Mouse (Mus musculus): ENCODE data around the gene Hs3st4.

Gene Hs3st4

DNA sequence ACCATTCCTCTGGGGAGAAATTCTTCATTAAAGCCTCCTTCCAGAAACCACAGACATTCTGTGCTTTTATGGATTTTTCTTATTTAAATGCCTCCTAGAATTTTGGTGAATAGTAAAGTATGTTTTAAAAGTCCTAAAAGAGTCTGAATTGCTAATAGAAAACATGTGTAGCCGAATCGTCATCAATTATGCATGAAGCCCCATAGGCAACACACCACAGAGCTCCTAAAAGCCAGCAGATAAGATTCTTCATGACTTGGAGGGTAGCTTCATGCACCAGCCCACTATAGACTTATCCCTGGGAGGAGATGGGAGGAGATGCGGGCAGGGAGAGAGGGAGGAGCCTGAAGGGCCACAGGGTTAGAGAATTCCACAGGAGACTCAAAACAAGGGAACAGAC is 358.8 kb downstream of the Hs3st4 start:
- no peak for DNase-seq (ENCODE audit: low read depth, low spot score)

DNA sequence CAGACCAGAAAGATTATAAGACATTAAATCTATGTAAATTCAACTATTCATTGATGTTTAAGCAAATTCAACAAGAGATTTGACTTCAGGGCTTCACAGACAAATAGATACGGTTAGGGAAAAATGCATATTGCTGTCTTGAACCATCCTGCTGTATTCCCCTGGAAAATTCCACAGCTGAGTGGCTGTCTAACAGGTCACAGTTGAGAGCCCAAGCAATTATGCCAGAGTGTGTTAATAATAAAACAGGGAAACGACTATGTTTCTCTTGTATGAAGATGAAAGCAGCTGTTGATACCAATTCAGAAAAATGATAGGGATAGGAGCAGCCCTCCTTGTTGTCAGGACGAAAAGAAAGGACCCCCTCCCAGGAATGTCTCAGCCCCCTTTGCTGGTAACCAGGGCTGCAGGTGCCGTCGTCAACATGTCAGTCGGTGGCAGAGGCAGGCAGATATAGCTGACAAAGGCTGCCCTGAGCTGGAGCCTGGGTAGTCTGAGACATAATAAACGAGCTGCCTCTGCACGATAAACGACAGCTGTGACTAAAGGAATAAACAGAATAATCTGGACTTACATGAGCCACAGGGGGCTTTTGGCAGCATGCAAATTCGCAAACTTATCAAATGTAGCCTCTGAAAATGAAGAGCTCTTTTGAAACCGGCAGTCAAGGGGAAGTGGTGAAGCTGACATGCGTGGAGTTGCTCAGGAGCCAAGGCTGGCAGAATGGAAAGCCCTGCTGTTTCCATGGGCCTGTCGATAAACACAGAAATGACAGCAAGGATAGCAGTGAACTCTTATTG is 364.7 kb downstream of the Hs3st4 start:
- DNase-seq (ENCODE audit: low read depth, low spot score), result no peak

DNA sequence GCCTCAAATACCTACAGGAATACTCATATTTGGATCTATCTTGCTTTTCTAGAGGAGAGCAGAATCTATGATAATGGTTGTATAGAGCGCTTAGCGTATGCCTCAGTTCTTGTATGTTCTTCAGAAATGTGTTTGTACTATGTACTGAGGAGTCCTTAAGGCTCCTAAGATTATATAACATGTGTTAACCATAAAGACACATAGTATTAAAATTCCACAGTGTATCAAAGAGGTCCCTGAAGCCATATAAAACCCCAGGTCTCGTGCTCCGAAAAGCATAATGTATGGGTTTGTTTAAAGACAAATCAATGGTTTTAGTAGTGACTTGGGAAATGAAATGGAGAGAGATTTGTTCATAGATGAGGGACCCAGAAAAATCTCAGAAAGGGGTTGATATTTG is 371.4 kb downstream of the Hs3st4 start:
- DNase-seq (ENCODE audit: low read depth, low spot score), result no peak

DNA sequence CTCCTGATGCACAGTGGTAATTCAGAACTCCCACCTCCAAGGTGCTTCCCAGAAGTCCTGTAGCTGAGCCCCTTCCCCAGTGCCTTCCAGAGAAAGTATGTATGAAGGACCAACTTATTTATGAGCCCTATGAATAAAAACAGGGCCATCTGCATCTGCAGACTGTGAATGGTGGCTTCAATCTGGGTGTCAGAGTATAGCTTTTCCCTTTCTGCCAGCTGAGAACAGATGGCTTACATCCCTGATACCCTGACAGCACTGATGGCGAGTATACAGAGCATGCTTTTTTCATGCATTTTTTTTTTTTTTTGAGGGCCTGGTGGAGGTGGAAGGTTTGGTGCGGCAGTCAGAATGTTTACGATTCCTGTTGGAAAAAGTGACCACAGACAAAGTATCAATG is 375.4 kb downstream of the Hs3st4 start:
- DNase-seq (ENCODE audit: low read depth, low spot score), result no peak

DNA sequence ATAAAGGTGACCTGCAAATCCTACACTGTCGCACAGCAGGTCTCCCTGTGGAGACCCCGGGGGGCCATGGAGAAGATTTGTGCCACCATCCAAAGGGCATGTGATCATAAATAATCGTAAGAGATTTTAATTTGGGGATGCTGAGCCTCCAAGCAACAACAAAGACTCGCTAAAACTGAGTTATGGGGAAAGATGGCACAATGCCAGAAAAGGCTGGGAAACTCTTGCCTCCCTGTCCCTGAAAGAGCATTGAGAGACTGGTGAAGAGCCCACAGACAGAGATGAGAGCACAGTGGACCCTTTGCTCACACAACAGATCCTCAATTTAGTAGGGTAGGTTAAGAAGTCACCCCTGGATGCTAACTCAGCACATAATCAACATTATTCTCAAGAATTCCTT is 377.2 kb downstream of the Hs3st4 start:
- no peak for DNase-seq (ENCODE audit: low read depth, low spot score)

DNA sequence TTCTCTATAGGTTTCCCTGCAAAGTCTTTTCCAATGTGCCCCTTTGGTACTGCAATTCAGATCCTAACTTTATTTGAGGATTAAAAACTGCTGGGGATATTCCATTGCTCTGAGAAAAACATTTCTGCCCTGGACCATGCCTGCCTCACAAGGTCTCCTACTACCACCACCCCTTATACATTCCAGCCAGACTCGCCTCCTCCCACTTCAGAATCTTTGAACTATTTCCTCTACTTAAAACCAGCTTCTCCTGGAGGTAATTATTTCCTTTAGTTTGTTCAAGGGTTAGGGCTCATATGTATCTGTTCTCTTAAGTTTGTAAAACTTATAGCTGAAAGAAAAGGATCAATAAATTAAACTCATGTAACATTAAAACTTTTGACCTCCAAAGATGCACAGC is 389.6 kb downstream of the Hs3st4 start:
- no peak for DNase-seq (ENCODE audit: low read depth, low spot score)

DNA sequence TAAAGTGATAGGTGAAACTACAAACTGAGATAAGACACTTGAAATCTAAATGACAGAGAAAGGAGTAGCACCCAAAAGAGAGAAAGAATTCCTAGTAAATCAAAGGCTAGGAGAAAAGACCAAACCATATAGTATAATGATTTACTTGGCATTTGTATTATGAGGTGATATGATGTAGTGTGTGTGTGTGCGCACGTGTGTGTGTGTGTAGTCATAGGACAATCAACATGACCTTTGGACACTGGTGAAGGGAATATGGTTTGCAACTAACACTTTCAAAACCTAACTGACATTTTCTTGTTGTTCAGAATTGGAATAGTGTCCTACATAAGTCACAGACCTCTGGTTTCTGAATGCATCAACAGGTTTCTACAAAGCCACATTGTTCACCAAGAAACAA is 390.0 kb downstream of the Hs3st4 start:
- DNase-seq (ENCODE audit: low read depth, low spot score), result no peak

DNA sequence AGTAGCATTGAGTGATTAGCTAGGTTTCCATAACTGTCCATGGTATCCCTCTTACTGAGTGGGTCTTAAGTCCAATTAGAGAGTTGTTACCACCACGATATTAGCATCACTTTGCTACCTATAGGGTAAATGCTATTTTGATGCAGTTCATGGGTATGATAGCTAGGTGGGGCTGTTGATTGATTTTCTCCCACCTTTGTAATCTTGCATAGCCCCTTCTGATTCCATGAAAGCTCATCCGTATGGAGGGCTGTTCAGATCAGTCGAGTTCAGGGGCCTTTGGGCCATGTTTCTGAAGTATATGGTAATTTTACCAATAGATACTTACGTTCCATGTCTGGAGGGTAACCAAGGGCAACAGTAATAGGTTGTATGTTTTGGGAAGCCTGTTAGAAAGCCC is 400.8 kb downstream of the Hs3st4 start:
- DNase-seq (ENCODE audit: low read depth, low spot score), result peak; percentile 11

DNA sequence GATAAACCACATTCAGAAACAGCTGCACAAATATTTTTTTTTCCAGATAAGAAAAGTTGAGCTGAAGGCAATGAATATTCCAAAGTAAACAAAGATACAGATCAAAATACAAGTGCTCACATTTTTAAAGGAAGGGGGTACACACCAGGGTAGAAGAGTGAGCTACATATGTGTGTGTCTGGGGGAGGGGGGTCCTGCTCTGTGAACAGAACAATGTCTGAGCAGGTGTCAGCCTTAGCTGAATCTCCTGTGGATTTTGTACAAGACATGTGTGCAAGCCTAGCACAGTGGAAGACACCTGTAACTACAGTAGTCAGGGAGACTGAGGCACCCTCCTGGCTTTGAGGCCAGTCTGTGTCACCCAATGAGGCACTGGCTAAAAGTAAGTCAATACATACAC is 416.5 kb downstream of the Hs3st4 start:
- DNase-seq (ENCODE audit: low read depth, low spot score), result no peak

DNA sequence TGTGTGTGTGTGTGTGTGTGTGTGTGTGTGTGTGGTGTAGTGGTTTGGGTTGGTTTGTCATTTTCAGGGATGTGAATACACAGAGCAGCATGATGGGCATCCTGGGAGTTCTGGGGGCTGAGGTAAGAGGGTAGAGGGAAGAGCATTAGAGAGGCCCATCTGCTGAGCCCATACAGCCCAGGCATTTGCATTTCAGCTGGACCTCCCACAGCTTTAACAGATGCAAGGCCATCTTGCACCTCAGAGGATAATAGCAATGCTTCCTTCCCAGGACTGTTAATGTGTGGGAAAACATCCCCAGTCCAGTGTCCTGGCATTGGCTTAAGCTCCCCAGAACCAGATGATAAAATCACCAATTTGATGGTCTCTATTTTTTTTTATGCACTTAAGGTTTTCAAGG is 444.3 kb downstream of the Hs3st4 start:
- no peak for DNase-seq (ENCODE audit: low read depth, low spot score)
